Mouse (Mus musculus) CD4-positive, CD25-positive, alpha-beta regulatory T cell, adult 4 months (primary cell): Measurements from ENCODE around the gene Syt2. TPM values are rescaled to one million over a fixed set of nuclear protein-coding genes. Genes with fewer than 3 reads are reported as not detected.

Experiments
- ATAC-seq: one replicate; pipeline ENCODE4 v1.8.0; 2017
- polyA plus RNA-seq, 2 experiments: library from polyadenylated mRNA; unstranded; fragments of 100-300 nt; shearing (Covaris generic); gene quantifications; one replicate each; pipeline ENCODE4 v1.2.1; 2017

Syt2 gene
- polyA plus RNA-seq, 2 experiments from 2014 or later = 0.13 to 0.33 TPM

- no peak for ATAC-seq
Measured at GRCm38 (mm10) chr1:134651268-134651850, 4.9 kb downstream of the Syt2 start.

GRCm38 (mm10) chr1:134651851-134652398 lies 5.4 kb downstream of the Syt2 start:
- no peak for ATAC-seq

GRCm38 (mm10) chr1:134653603-134654257 lies 7.3 kb downstream of the Syt2 start:
- no peak for ATAC-seq

- no peak for ATAC-seq
Measured at GRCm38 (mm10) chr1:134658841-134659240, 12.4 kb downstream of the Syt2 start.

GRCm38 (mm10) chr1:134660163-134660562 lies 13.7 kb downstream of the Syt2 start:
- ATAC-seq = no peak

GRCm38 (mm10) chr1:134671234-134672070 lies 25.0 kb downstream of the Syt2 start:
- ATAC-seq = no peak

- no peak for ATAC-seq
Measured at GRCm38 (mm10) chr1:134674312-134674711, 27.8 kb downstream of the Syt2 start.

- no peak for ATAC-seq
Measured at GRCm38 (mm10) chr1:134679445-134679844, 33.0 kb downstream of the Syt2 start.

- ATAC-seq = no peak
Measured at GRCm38 (mm10) chr1:134680617-134681016, 34.1 kb downstream of the Syt2 start.

GRCm38 (mm10) chr1:134682460-134682859 lies 36.0 kb downstream of the Syt2 start:
- ATAC-seq = no peak

GRCm38 (mm10) chr1:134686834-134687421 lies 40.5 kb downstream of the Syt2 start:
- no peak for ATAC-seq

GRCm38 (mm10) chr1:134696302-134696701 lies 49.8 kb downstream of the Syt2 start:
- ATAC-seq = no peak

- ATAC-seq = no peak
Measured at GRCm38 (mm10) chr1:134697073-134697472, 50.6 kb downstream of the Syt2 start.

GRCm38 (mm10) chr1:134697522-134698250 lies 51.2 kb downstream of the Syt2 start:
- no peak for ATAC-seq

- ATAC-seq = no peak
Measured at GRCm38 (mm10) chr1:134698486-134698885, 52.0 kb downstream of the Syt2 start.

- no peak for ATAC-seq
Measured at GRCm38 (mm10) chr1:134699390-134699789, 52.9 kb downstream of the Syt2 start.

GRCm38 (mm10) chr1:134700151-134700550 lies 53.7 kb downstream of the Syt2 start:
- no peak for ATAC-seq

GRCm38 (mm10) chr1:134700634-134701033 lies 54.2 kb downstream of the Syt2 start:
- ATAC-seq = no peak

GRCm38 (mm10) chr1:134701191-134701590 lies 54.7 kb downstream of the Syt2 start:
- no peak for ATAC-seq

- no peak for ATAC-seq
Measured at GRCm38 (mm10) chr1:134703232-134703631, 56.8 kb downstream of the Syt2 start.

GRCm38 (mm10) chr1:134704396-134705306 lies 58.2 kb downstream of the Syt2 start:
- ATAC-seq = no peak
